Mouse (Mus musculus) E14TG2a.4 (cell line): ENCODE measurements around the gene Catsperz.

Experiments used
- CTCF ChIP-seq: conservative IDR thresholded peaks from 2 replicates; pipeline ENCODE4 v1.5.1; 2014; ENCODE audit warnings: low read length
- POU5F1 ChIP-seq: IDR thresholded peaks from 2 replicates; pipeline ENCODE4 v1.6.1; 2014; ENCODE audit warnings: low read length, borderline replicate concordance

DNA sequence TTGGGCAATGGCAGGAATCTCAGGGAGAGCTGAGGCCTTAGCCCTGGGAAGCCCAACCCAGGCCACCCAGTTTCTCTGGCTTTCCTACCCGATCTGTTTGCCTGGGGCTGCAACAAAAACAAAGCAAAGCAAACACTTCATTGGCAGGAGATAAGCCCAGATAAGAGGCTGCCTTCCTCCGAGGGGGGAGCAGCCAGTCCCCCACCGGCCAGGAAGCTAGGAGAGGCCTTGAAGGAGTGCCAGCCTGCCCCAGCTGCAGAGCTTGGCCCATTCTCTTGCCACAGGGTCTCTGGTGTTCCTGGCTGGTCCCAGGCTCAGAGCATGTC lies 27.5 kb upstream of the Catsperz start:
- TF ChIP-seq CTCF (no peak), POU5F1 (no peak)
